Mouse (Mus musculus): ENCODE data around the gene Pdzd2.

DNA sequence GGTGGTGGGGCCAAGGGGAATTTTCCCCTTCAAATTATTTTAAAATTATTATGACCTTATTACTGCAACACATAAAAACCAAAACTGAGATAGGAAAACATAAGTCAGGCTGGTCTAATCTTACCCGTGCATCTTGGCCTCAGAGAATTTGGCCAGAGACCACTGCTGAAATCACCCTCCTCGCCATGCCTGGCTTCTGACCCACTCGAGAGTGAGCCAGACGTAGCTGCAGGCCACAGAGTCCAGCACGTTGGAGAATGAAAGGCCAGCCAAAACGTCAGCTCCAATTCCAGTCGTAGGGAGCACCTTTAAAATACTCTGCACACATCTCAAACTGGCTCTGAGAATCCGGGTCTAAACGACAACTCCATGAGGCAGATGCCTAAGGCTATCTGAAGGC is 226.2 kb downstream of the Pdzd2 start:
- TF ChIP-seq CTCF (IDR thresholded peaks at IDR 0.05; ENCODE audit: control insufficient read depth, insufficient read depth, low read length): no peak
- TF ChIP-seq POLR2A (IDR thresholded peaks at IDR 0.05; ENCODE audit: borderline replicate concordance, control insufficient read depth, low read depth, low read length): no peak

Data from bone marrow, adult 2 months (tissue).